Mouse (Mus musculus): ENCODE measurements around the gene Iqck.
A peak's percentile ranks its signal among the peaks of the same experiment; 100 is the strongest.

Gene Iqck

DNA sequence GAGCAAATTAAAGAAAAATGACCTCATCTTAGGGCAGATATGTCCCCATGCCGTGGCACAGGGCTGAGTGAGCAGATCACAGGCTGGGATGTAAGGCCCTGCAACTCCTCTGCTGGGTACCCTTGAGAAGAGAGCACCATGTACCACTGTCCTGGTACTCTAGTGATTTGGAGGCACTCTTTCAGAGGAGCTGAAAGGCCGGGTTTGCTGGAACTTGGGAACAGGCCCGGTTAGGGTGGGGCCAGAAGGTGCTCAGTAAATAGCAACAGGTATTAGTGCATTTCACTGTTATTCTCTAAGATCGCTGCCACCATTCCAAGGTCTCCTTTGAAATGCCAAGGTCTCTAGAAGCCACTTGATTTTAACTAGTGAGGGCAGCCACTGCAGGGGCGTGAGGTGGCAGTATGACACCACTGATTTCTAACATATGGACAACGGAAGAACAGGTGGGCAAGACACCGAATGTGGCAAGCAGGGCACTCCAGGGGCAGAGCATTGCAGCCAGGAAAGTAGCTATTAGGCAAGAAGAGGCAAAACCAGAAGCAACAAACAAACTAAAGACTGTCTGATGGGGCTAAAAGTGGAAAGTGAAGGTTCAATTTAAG, 59.1 kb downstream of the Iqck start:
- no peak for DNase-seq

DNA sequence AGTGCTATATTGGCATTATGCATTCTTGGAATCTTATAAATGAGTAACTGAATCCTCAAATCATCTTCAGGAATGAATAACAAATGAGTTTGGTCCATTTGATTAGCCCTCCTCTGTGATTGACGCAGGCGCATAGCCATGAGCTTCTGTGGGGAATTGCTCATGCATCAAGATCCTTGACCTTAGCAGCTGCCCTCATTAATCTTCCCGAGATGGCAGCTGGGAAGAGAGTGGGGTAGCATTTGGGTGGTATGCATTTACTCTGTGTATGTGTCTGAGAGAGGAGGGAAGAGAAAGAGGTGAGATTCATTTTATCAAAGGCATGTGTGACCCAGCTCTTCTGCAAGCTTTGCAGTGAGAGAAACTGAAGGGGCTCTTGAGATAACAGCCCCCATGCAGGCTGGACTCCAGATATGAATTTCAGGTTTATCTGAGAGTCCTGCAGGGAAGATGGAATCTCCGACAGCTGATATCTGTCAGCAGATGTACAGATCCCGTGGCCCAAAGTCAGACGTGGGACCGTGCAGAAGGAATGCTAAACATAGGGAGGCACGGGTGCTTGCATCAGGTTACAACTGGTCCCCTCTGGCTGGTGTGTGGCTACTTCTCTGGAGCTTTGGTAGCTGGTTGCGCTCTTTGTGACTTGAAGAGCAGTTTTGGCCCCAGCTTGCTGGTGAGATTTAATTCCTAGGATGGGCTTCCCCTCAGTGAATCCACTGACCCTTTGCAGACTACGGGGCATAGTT, 63.9 kb downstream of the Iqck start:
- no peak for DNase-seq

DNA sequence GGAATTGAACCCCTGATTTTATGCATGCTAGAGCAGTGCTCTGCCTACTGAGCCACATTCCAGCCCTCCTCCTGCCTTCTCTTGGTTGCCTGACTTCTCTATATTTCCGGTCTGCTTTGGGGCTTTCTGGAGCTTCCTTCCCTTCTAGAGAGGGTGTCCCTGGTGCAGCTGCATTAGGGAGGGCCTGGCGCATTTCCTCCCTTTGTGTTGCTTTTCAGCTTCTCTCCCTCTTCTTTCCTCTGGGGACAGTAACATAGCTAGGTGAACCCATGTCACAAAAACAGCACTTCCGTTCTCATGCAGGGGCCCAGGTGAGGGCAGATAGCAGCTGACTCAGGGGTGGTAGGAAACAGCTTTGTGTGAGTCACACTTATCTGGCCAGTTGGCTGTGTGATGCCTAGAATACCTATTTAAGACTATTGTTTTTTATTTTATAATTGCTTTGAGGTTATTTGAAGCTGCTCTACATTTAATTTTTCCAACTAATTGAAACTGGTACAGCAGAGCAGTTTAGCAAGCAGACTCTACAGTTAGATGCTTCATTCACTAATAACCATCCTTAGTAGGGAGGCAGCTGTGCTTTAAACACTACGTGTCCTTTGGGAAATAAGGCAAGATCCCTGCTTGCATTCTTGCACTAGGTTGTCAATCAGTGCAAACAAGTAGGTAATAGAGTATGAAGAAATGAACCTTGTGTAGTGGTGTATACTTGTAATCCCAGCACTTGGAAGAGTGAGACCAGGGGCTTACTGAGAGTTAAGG, 67.1 kb downstream of the Iqck start:
- peak; percentile 34 for DNase-seq

DNA sequence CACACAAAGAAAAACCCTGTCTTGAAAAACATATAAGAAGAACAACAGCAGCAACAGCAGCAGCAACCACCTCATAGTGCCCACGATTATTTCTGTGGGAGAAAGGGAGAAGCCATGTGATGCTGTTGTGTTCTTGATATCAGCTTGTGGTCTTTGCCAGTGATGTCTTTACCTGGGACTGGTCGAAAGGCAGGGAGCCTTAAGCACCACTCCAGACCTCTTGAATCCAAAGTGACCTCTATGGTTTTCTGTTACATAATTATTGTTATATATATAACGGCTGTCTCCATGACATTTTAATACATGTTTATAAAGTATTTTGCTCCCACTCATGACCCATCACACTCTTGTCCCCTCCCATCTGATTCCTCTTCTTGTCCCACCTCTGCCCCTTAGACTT, 70.0 kb downstream of the Iqck start:
- DNase-seq = no peak

DNA sequence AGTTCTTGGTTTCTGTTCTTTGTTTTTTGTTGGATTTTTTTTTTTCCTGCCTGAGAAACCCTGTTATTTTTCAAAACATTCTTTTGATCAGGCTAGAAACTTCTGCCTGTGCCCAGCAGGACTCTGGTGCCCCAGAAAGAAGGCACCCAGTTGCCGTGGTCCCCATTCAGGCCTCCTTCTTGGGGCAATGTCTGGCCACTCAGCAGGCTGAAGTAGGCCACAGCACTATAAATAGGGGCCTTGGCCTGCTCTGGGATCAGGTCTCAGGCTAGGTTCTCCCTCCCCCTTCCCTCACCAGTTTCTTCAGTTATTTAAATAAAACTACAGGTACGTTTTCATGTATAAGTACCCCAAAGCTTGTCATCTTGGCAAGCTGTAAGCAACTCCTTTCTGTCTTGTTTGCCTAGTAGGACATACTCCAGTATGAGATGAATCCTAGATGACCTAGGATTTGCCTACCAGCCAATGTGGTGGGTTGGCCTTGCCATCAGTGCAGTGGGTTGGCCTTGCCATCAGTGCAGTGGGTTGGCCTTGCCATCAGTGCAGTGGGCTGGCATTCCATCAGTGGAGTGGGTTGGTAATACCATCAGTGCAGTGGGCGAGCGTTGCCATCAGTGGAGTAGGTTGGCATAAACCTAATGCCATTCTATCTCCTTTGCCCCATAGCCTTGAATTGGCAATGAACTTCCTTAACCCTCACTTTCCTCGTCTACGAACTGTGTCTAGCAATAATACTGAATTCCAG, 71.1 kb downstream of the Iqck start:
- no peak for DNase-seq

DNA sequence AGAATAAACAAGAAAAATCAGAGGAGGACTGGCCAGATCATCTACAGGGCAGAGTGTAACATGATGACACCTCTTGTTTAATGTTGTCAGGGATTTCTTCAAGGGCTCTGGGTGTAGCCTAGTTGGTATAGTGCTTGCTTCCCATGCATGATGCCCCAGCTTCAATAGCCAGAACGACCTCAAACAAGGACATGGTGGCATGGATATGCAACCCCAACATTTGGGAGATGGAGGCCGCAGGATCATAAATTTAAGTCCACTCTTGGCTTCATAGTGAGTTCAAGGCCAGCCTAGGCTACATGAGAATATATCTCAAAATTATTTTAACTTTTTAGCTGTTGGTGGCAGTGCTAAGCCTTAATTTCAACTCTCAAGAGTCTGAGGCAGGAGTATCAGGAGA, 71.7 kb downstream of the Iqck start:
- no peak for DNase-seq

DNA sequence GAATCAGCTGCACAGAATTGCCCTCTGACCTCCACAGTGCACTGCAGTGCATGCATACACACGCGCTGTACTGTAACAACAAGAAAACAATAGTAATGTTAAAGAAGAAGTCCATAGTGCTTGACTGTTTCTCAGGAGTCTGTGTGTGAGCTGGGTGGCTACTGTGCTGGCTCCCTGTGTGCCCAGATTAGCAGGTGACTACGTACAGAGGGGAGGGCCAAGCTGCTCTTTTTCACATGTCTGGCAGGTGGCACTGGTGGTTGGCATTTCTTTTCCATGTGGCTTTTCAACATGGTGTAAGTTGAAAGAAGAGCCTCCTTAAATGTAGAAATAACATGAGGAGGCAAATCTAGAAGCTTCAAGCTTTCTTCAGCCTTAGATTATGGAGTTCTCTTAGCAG, 72.8 kb downstream of the Iqck start:
- no peak for DNase-seq

DNA sequence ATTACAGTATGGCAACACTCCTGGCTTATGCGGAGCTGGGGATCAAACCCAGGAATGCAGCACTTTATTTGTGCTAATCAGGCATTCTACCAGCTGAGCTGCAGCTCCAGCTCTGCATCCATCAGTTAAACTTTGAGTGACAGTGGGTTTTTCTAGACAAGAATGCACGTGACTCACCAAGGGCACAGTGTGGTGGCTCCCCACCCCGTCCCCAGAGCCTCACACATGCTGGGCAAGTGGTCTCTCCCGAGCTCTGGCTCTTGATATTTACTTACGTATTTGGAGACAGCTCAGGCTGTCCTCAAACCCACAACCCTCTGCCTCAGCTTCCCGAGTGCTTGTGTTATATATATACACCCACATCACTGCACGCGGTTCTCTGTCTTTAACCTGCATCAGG, 73.4 kb downstream of the Iqck start:
- no peak for DNase-seq

DNA sequence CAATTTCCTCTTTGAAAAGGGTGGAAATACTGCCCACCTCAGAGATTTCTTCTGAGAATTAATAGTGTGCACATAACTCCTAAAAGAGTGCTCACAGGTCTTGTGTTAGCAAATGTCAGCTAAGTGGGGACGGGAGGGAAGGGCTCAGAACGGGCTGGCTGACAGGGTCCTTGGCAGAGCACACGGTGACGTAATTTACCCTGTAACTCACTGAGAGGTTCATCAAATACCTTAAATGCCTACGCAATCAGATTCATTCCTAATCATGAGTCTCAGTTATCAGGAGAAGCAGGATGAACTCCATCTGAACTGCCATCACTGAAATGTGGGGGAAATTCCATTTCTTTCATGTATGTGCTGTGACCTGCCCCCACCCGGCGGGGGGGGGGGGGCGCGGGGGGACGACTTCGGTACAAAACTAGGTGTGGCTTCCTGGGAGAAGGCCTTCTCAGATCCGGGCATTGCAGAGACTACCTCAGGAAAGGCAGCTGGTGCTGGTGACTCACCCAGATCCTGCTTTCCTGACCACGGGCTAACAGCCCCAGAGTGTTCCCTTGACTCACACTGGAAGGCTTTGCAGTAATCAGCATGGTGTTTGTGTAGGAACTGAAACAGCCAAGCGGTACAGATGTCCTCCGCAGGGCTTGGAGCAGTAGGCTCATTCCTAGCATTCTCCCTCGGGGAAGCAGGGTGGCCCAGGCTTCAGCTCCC, 74.2 kb downstream of the Iqck start:
- DNase-seq = peak; percentile 28

DNA sequence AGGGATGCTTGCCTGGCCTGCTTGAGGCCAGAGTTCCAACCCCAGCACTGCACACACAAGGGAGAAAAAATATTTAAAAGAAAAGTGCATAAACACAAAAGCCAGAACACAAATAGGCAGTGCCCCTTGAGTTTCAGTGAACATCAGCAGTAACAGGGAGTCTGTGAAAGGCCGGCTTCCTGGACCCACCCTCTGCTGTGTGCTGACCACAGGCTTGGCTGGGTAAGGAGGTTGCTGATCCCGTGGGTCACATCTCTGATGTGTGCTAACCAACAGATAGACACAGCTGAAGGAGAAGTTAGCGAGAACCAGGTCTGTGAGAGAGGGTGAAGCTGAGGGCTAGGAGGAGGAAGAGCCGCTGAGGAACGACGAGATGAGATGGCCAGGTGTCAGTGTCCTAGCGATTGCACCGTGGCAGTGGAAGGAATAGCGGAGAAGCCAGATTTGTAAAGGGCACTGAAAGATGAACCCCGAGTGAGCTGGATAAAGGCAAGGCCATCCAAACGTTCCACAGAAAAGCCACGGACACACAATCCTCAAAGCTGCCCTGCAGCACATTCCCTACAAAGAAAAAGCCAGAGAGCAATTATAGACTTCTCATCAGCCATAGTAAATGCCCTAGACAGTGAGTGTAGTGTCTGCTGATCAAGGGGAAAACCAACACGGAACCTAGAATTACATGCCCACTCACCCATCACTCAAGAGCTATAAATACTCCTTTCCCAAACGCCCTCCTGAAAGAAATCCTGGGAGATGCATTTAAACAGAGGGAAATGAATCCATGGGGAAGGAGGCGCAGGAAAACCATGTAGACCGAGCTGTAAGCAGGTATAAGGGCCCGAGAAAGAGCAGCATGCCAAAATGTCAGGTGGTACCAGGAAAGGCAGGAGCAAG, 76.2 kb downstream of the Iqck start:
- no peak for DNase-seq

DNA sequence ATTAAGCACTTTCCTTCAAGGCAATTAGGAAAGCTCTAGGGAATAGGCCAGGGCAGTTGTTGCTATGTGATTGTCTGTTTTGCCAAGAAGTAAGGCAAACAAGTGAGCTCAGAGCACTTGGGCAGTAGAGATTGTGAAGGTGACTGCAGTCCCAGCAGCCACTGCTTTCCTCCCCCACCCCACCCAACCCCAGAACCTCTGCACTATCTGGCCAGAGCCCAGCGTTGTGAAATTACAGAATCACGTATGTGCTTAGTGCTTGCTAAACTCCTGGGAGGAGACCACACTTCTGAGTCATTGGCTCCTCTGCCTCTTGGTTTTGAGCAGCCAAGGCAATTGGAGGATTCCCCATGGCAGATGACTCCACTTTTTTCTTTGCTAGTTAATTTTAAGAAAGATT, 79.8 kb downstream of the Iqck start:
- no peak for DNase-seq

DNA sequence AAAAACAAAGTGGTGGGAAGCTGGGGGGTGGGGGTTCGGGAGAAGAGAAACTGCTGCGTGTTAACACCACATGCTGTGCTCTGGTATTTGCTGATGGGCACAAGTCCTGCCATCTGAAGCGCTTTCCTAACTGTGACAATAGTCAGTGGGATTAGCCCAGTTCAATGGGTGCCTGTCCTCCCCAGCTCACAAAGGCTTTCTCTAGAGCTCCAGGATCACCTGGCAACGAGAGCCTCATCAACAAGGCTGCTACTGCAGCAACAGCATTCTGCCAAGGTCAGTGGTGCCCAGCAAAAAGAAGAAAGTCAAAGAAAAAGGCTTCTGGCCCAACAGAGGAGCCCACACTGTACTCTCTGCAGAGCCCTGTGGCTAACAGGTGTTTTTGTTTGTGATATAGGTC, 81.3 kb downstream of the Iqck start:
- DNase-seq = no peak

DNA sequence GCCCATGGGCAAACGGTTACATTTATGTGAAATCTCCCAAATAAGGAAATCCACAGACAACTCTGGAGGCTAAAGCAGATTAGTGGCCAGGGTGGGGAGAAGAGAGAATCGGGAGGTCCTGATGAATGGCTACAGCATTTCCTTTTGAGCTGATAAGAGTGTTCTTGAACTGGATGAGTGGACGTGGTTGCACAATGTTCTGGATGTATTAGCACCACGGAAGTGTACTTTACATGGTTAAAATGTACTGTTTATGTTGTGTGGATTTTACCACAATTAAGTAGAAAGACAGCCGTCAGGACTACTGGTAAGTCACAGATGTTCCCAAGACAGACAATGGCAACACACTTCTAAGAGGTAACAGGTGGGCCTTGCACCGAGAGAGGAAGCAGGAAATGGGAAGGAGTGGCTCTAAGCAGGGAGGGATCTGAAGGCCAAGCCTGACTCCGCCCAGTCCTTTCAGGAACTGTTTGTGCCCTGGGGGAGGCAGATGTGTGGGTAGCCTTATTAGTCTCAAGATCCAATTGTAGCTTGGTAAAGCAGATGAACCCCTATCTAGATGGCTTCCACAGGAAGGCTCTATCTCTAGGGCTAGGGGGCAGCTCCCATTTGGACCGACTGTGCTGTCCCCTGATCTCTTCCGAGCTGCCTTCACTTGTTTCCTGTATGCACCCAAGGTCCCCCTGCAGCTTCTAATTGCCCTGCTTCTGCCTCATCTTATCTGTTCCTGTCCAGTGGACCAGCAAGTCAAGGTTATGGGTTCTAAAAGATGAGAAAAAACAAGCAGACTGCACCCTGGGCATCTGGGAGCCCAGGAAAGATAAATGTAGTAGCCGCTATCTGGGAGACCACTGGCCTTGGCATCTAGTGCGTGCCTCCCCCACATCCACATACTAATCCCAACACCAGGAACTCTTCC, 82.2 kb downstream of the Iqck start:
- DNase-seq = no peak

DNA sequence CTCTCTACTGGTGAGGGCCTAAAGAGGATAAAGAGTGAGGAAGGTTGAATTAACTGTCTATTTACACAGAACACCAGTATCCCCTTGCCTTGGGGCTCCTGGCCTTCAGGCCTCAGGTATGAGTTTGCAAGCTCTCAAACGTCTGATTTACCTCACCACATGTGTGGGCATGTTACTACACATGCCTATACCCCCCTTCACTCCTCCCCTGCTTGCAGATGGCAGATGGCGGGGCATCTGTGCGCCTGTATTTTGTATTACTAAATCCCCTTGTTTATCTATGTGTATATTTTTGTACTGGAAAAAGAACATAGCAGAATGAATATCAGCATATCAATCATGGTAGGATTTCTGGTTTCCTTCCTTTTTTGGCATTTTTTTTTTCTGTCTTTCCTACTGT, 86.7 kb downstream of the Iqck start:
- no peak for DNase-seq

DNA sequence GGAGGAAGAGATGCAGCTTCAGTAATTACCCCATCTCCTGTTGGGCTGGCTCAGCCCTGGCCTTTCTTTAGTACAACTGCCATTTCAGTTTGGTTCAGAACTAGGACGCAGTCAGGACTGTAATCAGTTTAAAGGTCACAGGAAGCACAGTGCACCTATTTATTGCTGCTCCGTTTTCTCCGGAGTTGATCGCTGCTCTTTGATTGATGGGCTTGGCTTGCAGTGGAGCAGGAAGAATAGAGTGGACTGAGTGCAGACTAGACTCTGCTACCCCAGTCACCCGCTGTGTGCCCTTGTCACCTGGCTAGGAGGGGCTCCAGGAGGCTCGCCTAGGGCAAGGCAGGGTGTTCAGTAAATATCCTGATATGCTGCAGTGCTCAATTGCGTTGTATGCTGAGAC, 87.6 kb downstream of the Iqck start:
- DNase-seq = no peak

DNA sequence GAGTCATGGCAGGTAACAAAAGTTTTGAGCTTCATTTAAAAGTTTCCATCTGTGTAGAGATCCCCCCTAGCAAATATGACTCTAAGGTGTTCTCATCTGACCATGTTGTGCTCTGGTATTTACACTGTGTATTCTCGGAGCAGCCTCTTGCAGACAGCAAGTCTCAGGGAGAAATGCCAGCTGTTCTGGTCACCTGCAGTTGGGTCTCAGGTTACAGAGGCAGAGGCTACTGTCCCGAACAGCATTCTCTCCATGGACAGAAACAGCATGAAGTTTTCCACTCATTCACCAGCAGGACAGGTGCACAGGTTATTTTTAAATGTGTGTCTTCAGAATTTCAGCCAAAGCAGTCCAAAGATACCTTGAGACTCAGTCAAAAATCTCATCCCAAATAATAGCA, 89.3 kb downstream of the Iqck start:
- DNase-seq = no peak

DNA sequence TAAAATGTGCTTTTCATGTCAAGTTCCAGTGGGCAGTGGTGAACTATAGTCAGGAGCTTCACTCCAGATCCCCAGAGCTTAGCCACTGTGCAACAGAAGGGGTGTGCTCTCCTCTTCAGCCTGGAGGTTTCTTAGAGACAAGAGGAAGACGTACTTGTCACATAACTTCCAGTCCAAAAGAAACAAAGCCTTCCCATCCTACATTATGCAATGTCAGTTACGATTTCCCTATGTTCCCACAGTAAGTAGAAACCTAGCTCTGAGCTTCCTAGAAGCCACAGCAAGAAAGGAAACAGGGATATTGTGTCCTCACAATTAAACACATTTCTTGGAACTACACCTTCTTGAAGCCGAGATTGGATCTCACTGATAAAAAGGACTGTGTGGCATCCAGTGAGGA, 91.7 kb downstream of the Iqck start:
- no peak for DNase-seq

DNA sequence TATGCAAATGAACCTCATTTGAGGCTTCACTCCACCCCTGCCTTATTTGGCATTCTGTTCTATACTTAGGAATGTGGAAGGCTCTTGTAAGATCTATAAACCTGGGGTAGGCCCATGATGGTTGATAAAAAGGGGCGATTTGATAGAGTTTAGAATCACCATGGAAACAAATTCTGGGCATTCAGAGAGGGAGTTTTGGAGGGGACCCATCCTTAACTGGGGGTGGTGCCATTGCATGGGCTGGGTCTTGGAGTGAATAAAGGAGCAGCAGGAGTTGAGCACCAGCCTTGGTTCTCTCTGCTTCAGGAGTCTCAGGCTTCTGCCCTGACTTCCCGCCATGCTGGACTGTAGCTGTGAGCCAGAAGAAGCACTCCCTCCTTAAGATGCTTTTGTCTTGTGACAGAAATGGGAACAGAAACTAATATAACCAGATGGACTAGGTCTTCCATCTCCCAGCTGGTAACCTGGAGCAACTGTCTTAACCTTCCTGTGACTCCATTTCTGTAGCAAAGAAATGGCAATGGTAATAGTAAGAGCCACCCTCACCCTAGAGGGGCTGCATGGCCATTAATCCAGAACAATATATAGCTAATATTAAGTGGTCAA, 93.2 kb downstream of the Iqck start:
- no peak for DNase-seq

DNA sequence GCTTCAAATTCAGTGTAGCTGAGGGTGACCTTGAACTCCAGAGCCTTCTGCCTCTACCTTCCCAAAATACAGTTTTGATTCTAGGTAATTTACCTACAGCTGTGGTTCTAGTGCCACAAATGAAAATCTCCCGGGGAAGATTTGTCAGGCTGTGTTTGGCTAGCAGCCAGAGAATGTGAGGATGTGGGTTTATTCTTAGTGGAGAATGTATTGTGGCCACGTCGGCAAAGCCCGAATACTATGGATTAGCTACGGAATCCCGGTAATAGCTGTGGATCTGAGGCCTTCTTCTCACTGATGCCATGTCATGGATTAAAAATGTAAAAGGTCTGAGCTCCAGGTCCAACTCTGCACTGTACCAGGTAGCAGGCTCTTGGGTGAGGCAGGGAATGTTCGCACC, 94.2 kb downstream of the Iqck start:
- no peak for DNase-seq

DNA sequence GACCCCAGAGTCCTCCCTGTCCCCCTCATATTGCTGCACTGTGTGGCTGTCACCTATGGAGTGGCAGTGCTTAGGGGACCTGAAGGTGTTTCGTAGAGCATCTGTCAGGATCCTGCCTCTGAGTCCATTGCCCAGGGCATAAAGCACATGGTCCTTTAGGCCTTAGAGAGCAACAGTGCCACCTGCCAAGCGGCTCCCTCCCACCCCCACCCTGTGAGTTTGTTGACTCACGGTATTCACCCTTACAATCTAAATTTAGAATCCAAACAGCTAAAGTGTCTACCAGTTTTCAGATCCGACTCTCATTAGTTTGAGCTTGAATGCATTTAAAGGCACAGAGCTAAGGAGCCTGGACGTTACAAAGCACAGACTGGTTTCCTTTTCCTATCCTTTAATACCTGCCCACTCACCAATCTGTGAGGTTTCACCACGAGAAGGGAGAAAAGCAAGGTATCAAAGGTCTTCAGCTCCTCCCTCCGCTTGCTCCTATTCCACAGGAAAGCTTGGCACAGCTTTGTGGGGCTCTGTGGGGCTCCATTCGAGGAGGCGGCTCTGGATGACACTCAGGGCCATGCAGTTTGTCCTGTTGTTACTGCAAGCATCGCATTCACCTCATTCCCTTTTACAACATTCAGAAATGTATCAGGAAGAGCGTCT, 98.2 kb downstream of the Iqck start:
- no peak for DNase-seq
